Mouse (Mus musculus): ENCODE measurements around the gene Krtap2-4. TPM values are rescaled to one million over a fixed set of nuclear protein-coding genes. Genes with fewer than 3 reads are reported as not detected.

Gene Krtap2-4
- total RNA-seq, 2 experiments from 2014 or later = not detected

GRCm38 (mm10) chr11:99590981-99591380 is 23.7 kb downstream of the Krtap2-4 start, which contains the start of gene Krtap1-3:
TSS of gene Krtap1-3 (minus strand) at chr11:99591339.
- ATAC-seq (replicated peaks; ENCODE audit: low FRiP score, poor library complexity, severe bottlenecking) = no peak

DNA sequence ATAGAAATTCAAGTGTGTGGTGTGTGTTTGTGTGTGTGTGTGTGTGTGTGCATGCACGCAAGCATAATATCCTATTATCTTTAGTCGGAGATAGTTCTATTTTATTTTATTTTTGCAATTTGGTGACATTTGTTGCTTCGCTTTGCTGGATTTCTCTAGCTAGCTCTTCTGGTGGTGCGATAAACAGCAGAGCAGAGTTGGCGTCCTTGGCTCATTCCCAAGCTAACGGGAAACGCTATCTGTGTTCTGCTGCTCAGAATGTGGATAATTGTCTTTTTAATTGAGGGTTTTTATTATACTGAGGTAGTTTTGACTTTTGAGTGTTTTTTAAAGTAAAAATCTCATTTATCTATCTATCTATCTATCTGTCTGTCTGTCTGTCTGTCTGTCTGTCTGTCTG is 29.6 kb downstream of the Krtap2-4 start:
- ATAC-seq (replicated peaks; ENCODE audit: low FRiP score, poor library complexity, severe bottlenecking) = no peak

DNA sequence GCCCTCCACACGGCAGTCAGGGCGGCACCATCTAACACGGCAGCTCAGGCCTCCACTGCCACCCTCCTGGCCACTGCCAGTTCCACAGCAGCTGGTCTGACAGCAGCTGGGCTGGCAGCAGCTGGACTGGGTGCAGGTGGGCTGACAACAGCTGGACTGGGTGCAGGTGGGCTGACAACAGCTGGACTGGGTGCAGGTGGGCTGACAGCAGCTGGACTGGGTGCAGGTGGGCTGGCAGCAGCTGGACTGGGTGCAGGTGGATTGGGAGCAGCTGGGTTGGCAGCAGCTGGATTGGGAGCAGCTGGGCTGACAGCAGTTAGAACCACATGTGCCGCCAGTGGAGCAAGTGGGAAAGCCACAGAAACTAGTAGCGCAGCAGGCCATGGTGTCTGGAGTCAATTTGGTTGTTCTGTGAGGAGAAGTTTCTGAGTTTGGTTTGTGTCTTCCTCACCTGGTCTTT is 31.4 kb downstream of the Krtap2-4 start, which contains the start of gene Krtap1-4:
TSS of gene Krtap1-4 (minus strand) at position 410 of the 460 bp plus-strand sequence.
- no peak for ATAC-seq (replicated peaks; ENCODE audit: low FRiP score, poor library complexity, severe bottlenecking)

- ATAC-seq (replicated peaks; ENCODE audit: low FRiP score, poor library complexity, severe bottlenecking) = no peak
Measured at GRCm38 (mm10) chr11:99581564-99581963, 33.1 kb downstream of the Krtap2-4 start.

DNA sequence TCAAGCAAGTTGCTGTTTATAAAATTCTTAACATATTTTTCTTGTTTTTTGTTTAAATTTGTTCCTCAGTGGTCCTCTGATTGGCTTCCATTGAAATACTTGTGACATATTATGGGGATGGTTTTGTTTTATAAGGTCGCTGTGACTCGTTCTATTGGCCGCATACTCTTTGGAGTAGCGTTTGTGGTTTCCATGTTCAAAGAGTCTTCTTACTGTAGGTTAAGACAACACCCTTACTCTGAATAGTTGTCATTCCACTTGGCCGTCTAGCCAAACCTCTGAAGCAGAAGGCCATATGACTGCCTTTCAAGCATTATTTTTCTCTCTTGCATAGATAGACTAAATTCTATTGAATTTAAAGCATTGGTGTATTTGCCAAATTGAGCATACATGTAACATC is 33.6 kb downstream of the Krtap2-4 start:
- ATAC-seq (replicated peaks; ENCODE audit: low FRiP score, poor library complexity, severe bottlenecking) = no peak

GRCm38 (mm10) chr11:99580636-99581035 is 34.0 kb downstream of the Krtap2-4 start, which contains the start of gene Krtap1-5:
TSS of gene Krtap1-5 (minus strand) at chr11:99581016.
- ATAC-seq (replicated peaks; ENCODE audit: low FRiP score, poor library complexity, severe bottlenecking) = no peak

GRCm38 (mm10) chr11:99574106-99574505 is 40.5 kb downstream of the Krtap2-4 start:
- ATAC-seq (replicated peaks; ENCODE audit: low FRiP score, poor library complexity, severe bottlenecking) = peak; percentile 70

DNA sequence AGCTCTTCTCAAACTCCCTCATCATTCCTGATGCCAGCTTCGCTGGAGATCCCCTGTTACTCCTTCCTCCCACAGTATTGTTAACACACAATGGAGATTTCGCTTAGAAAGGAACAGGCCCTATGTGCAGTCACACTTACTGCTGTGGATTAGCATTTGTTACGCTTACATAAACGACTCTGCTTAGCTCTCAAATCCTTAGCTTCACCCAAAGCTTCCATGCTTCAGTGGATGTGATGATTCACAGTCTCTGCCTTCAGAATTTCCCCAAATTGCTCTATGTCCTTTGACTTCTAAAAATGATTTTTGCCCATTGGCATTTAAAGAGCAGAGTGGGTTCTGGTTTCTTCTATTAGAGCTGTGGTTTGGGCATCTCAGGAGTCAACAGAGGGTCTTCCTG is 41.5 kb downstream of the Krtap2-4 start:
- ATAC-seq (replicated peaks; ENCODE audit: low FRiP score, poor library complexity, severe bottlenecking) = no peak

- ATAC-seq (replicated peaks; ENCODE audit: low FRiP score, poor library complexity, severe bottlenecking) = no peak
Measured at GRCm38 (mm10) chr11:99566530-99566929, 48.1 kb downstream of the Krtap2-4 start, which contains the start of gene Krtap3-1. TSS of gene Krtap3-1 (minus strand) at chr11:99566630.

Other genes starting within 250 kb of the Krtap2-4 start
Only the 30 nearest of the 38 such genes appear.
- gene Krt12, start 192.6 kb downstream of the Krtap2-4 start, total RNA-seq (2015; ENCODE audit: low replicate concordance) = not detected in 2 replicates
- gene Krt12, start 192.6 kb downstream of the Krtap2-4 start, total RNA-seq (2017; ENCODE audit: low replicate concordance) = not detected in 2 replicates
- not detected in 2 replicates for gene Krt20, start 176.7 kb downstream of the Krtap2-4 start, total RNA-seq (2015; ENCODE audit: low replicate concordance)
- not detected in 2 replicates for gene Krt20, start 176.7 kb downstream of the Krtap2-4 start, total RNA-seq (2017; ENCODE audit: low replicate concordance)
- not detected in 2 replicates for gene Krt23, start 121.7 kb downstream of the Krtap2-4 start, total RNA-seq (2015; ENCODE audit: low replicate concordance)
- not detected in 2 replicates for gene Krt23, start 121.7 kb downstream of the Krtap2-4 start, total RNA-seq (2017; ENCODE audit: low replicate concordance)
- gene Krt39, start 93.5 kb downstream of the Krtap2-4 start, total RNA-seq (2015; ENCODE audit: low replicate concordance) = not detected in 2 replicates
- 0.70 TPM in 1 of 2 replicates, not detected in the other for gene Krt39, start 93.5 kb downstream of the Krtap2-4 start, total RNA-seq (2017; ENCODE audit: low replicate concordance)
- not detected in 2 replicates for gene Krt40, start 71.7 kb downstream of the Krtap2-4 start, total RNA-seq (2015; ENCODE audit: low replicate concordance)
- not detected in 2 replicates for gene Krt40, start 71.7 kb downstream of the Krtap2-4 start, total RNA-seq (2017; ENCODE audit: low replicate concordance)
- gene Krtap3-3, start 64.0 kb downstream of the Krtap2-4 start, total RNA-seq (2015; ENCODE audit: low replicate concordance) = not detected in 2 replicates
- gene Krtap3-3, start 64.0 kb downstream of the Krtap2-4 start, total RNA-seq (2017; ENCODE audit: low replicate concordance) = not detected in 2 replicates
- gene Krtap3-2, start 58.0 kb downstream of the Krtap2-4 start, total RNA-seq (2015; ENCODE audit: low replicate concordance) = not detected in 2 replicates
- gene Krtap3-2, start 58.0 kb downstream of the Krtap2-4 start, total RNA-seq (2017; ENCODE audit: low replicate concordance) = not detected in 2 replicates
- not detected in 2 replicates for gene Gm11939, start 55.4 kb downstream of the Krtap2-4 start, total RNA-seq (2015; ENCODE audit: low replicate concordance)
- gene Gm11939, start 55.4 kb downstream of the Krtap2-4 start, total RNA-seq (2017; ENCODE audit: low replicate concordance) = not detected in 2 replicates
- not detected in 2 replicates for gene Krtap3-1, start 48.2 kb downstream of the Krtap2-4 start, total RNA-seq (2015; ENCODE audit: low replicate concordance)
- not detected in 2 replicates for gene Krtap3-1, start 48.2 kb downstream of the Krtap2-4 start, total RNA-seq (2017; ENCODE audit: low replicate concordance)
- not detected in 2 replicates for gene Krtap1-5, start 33.8 kb downstream of the Krtap2-4 start, total RNA-seq (2015; ENCODE audit: low replicate concordance)
- gene Krtap1-5, start 33.8 kb downstream of the Krtap2-4 start, total RNA-seq (2017; ENCODE audit: low replicate concordance) = not detected in 2 replicates
- gene Krtap1-4, start 31.2 kb downstream of the Krtap2-4 start, total RNA-seq (2015; ENCODE audit: low replicate concordance) = not detected in 2 replicates
- not detected in 2 replicates for gene Krtap1-4, start 31.2 kb downstream of the Krtap2-4 start, total RNA-seq (2017; ENCODE audit: low replicate concordance)
- not detected in 2 replicates for gene Krtap1-3, start 23.5 kb downstream of the Krtap2-4 start, total RNA-seq (2015; ENCODE audit: low replicate concordance)
- gene Krtap1-3, start 23.5 kb downstream of the Krtap2-4 start, total RNA-seq (2017; ENCODE audit: low replicate concordance) = not detected in 2 replicates
- gene Krtap9-3, start 16.7 kb downstream of the Krtap2-4 start, total RNA-seq (2015; ENCODE audit: low replicate concordance) = not detected in 2 replicates
- not detected in 2 replicates for gene Krtap9-3, start 16.7 kb downstream of the Krtap2-4 start, total RNA-seq (2017; ENCODE audit: low replicate concordance)
- not detected in 2 replicates for gene Gm11938, start 11.5 kb downstream of the Krtap2-4 start, total RNA-seq (2015; ENCODE audit: low replicate concordance)
- not detected in 2 replicates for gene Gm11938, start 11.5 kb downstream of the Krtap2-4 start, total RNA-seq (2017; ENCODE audit: low replicate concordance)
- gene Gm11937, start 4.7 kb downstream of the Krtap2-4 start, total RNA-seq (2015; ENCODE audit: low replicate concordance) = not detected in 2 replicates
- not detected in 2 replicates for gene Gm11937, start 4.7 kb downstream of the Krtap2-4 start, total RNA-seq (2017; ENCODE audit: low replicate concordance)
- gene Gm11562, start 5.6 kb upstream of the Krtap2-4 start, total RNA-seq (2015; ENCODE audit: low replicate concordance) = not detected in 2 replicates
- not detected in 2 replicates for gene Gm11562, start 5.6 kb upstream of the Krtap2-4 start, total RNA-seq (2017; ENCODE audit: low replicate concordance)
- gene Krtap4-1, start 13.4 kb upstream of the Krtap2-4 start, total RNA-seq (2015; ENCODE audit: low replicate concordance) = not detected in 2 replicates
- not detected in 2 replicates for gene Krtap4-1, start 13.4 kb upstream of the Krtap2-4 start, total RNA-seq (2017; ENCODE audit: low replicate concordance)
- gene Krtap4-2, start 20.2 kb upstream of the Krtap2-4 start, total RNA-seq (2015; ENCODE audit: low replicate concordance) = not detected in 2 replicates
- gene Krtap4-2, start 20.2 kb upstream of the Krtap2-4 start, total RNA-seq (2017; ENCODE audit: low replicate concordance) = not detected in 2 replicates
- not detected in 2 replicates for gene Krtap4-7, start 29.2 kb upstream of the Krtap2-4 start, total RNA-seq (2015; ENCODE audit: low replicate concordance)
- gene Krtap4-7, start 29.2 kb upstream of the Krtap2-4 start, total RNA-seq (2017; ENCODE audit: low replicate concordance) = not detected in 2 replicates
- gene Gm11555, start 35.4 kb upstream of the Krtap2-4 start, total RNA-seq (2015; ENCODE audit: low replicate concordance) = not detected in 2 replicates
- gene Gm11555, start 35.4 kb upstream of the Krtap2-4 start, total RNA-seq (2017; ENCODE audit: low replicate concordance) = not detected in 2 replicates
- gene Gm11563, start 44.1 kb upstream of the Krtap2-4 start, total RNA-seq (2015; ENCODE audit: low replicate concordance) = not detected in 2 replicates
- not detected in 2 replicates for gene Gm11563, start 44.1 kb upstream of the Krtap2-4 start, total RNA-seq (2017; ENCODE audit: low replicate concordance)
- not detected in 2 replicates for gene Krtap4-6, start 51.1 kb upstream of the Krtap2-4 start, total RNA-seq (2015; ENCODE audit: low replicate concordance)
- not detected in 2 replicates for gene Krtap4-6, start 51.1 kb upstream of the Krtap2-4 start, total RNA-seq (2017; ENCODE audit: low replicate concordance)
- gene Gm14190, start 75.9 kb upstream of the Krtap2-4 start, total RNA-seq (2015; ENCODE audit: low replicate concordance) = not detected in 2 replicates
- gene Gm14190, start 75.9 kb upstream of the Krtap2-4 start, total RNA-seq (2017; ENCODE audit: low replicate concordance) = not detected in 2 replicates
- gene Gm14180, start 119.4 kb upstream of the Krtap2-4 start, total RNA-seq (2015; ENCODE audit: low replicate concordance) = not detected in 2 replicates
- not detected in 2 replicates for gene Gm14180, start 119.4 kb upstream of the Krtap2-4 start, total RNA-seq (2017; ENCODE audit: low replicate concordance)
- not detected in 2 replicates for gene Gm11595, start 158.1 kb upstream of the Krtap2-4 start, total RNA-seq (2015; ENCODE audit: low replicate concordance)
- not detected in 2 replicates for gene Gm11595, start 158.1 kb upstream of the Krtap2-4 start, total RNA-seq (2017; ENCODE audit: low replicate concordance)
- not detected in 2 replicates for gene Krtap4-8, start 165.9 kb upstream of the Krtap2-4 start, total RNA-seq (2015; ENCODE audit: low replicate concordance)
- not detected in 2 replicates for gene Krtap4-8, start 165.9 kb upstream of the Krtap2-4 start, total RNA-seq (2017; ENCODE audit: low replicate concordance)
- gene Krtap4-9, start 170.4 kb upstream of the Krtap2-4 start, total RNA-seq (2015; ENCODE audit: low replicate concordance) = not detected in 2 replicates
- not detected in 2 replicates for gene Krtap4-9, start 170.4 kb upstream of the Krtap2-4 start, total RNA-seq (2017; ENCODE audit: low replicate concordance)
- not detected in 2 replicates for gene Gm11596, start 178.6 kb upstream of the Krtap2-4 start, total RNA-seq (2015; ENCODE audit: low replicate concordance)
- gene Gm11596, start 178.6 kb upstream of the Krtap2-4 start, total RNA-seq (2017; ENCODE audit: low replicate concordance) = not detected in 2 replicates
- not detected in 2 replicates for gene Gm11569, start 184.1 kb upstream of the Krtap2-4 start, total RNA-seq (2015; ENCODE audit: low replicate concordance)
- gene Gm11569, start 184.1 kb upstream of the Krtap2-4 start, total RNA-seq (2017; ENCODE audit: low replicate concordance) = not detected in 2 replicates
- not detected in 2 replicates for gene Gm11554, start 189.6 kb upstream of the Krtap2-4 start, total RNA-seq (2015; ENCODE audit: low replicate concordance)
- not detected in 2 replicates for gene Gm11554, start 189.6 kb upstream of the Krtap2-4 start, total RNA-seq (2017; ENCODE audit: low replicate concordance)

All from erythroblast, adult 5-6 weeks (primary cell).